Mouse (Mus musculus): Measurements from ENCODE around the gene Flrt2. TPM values are rescaled to one million over a fixed set of nuclear protein-coding genes. Genes with fewer than 3 reads are reported as not detected.

Flrt2 gene
- polyA plus RNA-seq, 1 experiment from 2014 or later, result 35.9 TPM

DNA sequence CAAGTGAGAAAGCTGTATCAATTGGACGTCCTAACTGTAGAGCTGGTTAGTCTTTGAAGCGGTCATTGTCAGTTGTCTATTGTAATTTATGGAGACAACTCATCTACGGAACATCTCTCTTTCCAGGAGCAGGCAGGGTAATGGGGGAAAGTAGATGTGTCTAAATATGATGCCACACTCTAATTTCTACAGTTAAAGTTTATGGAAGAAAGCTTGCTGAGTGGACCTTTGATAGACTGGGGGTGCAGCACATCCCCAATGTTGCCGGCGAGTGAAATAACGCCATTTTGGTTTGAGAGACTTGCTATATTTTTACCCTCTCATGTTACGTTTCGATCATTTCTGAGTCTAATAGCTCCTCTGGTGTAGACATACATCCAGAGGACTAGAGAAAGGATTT lies 2.5 kb downstream of the Flrt2 start:
- Histone ChIP-seq H3K27me3 (peaks cover 7% of the 10 kb centered on the region), H3K9ac (peak overlapping the region; percentile 75), H3K27ac (peak overlapping the region; percentile 97), H3K4me2 (peak overlapping the region; percentile 91), H3K4me3 (peak overlapping the region; percentile 79), H3K36me3 (no peaks in the 10 kb centered on the region), H3K9me3 (no peaks in the 10 kb centered on the region), H3K4me1 (peaks cover 32% of the 10 kb centered on the region)
- WGBS, result under 1% methylated on average over 8 of the region's 8 CpGs
- no peak for ATAC-seq (ENCODE audit: insufficient number of reproducible peaks, insufficient read depth, low FRiP score, low TSS enrichment, low read depth)

DNA sequence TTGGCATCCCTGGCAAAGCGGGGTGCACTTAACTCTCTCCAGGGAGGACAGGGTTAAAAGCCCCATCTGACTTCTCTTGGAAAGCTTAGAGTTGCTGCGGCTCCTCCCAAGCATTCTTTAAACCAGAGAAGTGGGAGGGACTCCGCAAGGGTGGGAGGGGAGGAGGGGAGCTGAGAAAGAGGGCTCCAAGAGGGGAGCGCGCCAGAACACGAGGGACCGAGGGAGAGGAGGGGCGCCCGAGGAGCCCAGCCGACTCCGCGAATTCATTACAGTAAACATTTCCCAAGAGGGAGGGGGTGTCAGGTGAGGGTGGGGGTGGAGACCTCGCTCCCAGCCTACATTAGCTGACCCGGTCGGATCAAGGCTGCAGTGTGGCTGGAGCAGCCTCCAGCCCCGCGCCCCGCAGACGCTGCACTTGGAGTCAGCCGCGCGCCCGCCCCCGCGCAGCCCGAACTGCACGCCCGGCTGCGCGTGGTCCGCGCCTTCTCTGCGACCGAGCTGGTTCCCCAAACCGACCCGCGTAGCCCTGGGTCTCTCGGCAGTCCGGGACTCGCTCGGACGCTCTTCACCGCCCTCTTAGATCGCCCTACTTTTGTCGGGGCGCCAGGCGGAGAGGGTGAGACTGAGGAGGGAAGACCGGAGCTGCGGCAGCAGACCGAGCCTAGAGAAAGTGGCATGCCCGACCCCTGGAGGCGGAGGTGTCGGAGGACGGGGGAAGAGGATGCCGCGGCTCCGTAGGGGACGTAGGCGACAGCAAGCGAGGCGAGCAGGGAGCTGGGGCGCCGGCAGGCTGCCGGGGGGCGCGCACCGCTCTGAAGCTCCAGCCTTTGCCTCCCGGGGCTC lies 3.2 kb downstream of the Flrt2 start:
- H3K4me1 ChIP-seq, result peaks cover 32% of the 10 kb centered on the region
- peak overlapping the region; percentile 91 for H3K4me2 ChIP-seq
- no peaks in the 10 kb centered on the region for H3K9me3 ChIP-seq
- H3K4me3 ChIP-seq, result peak overlapping the region; percentile 79
- ATAC-seq (ENCODE audit: insufficient number of reproducible peaks, insufficient read depth, low FRiP score, low TSS enrichment, low read depth), result peak; percentile 86
- H3K9ac ChIP-seq, result peak overlapping the region; percentile 89
- H3K36me3 ChIP-seq, result no peaks in the 10 kb centered on the region
- peak overlapping the region; percentile 97 for H3K27ac ChIP-seq
- peaks cover 7% of the 10 kb centered on the region for H3K27me3 ChIP-seq
- under 1% methylated on average over 67 of the region's 68 CpGs for WGBS

DNA sequence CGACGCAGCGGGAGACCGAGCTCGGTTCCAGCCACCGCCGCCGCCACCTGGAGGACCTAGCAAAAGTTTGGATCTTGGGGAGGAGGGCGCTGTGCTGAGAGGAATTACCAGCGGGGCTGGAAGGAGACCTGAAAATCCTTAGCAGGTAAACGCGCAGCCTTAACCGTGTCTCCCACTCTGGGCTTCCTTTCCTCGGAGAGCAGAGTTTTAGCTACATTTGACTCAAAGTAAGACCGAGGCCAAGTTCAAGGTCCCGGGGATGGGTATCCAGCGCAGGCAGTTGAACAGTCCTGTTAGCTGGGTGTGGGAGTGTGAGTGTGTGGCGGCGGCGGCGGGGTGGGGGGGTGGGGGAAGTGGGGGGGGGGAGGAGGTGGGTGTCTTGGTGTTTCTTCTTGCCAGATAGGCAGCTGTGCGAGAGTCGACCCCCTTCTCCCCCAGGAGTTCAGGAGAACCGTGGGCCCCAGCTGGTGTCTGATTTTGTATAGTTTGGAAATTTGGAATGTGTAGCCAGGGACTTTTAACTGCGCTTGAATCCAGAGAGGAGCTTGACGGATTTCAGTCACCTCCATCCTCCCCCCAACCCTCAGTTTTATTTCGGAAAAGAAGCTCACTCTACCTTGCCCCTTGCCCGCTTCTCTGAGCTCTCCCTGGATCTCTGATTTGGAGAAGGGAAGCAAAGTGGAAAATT lies 4.0 kb downstream of the Flrt2 start:
- Histone ChIP-seq H3K27ac (peak overlapping the region; percentile 97), H3K27me3 (peaks cover 7% of the 10 kb centered on the region), H3K9me3 (no peaks in the 10 kb centered on the region), H3K4me1 (peaks cover 30% of the 10 kb centered on the region), H3K36me3 (no peaks in the 10 kb centered on the region), H3K9ac (peak overlapping the region; percentile 89), H3K4me2 (peak overlapping the region; percentile 91), H3K4me3 (peak overlapping the region; percentile 79)
- ATAC-seq (ENCODE audit: insufficient number of reproducible peaks, insufficient read depth, low FRiP score, low TSS enrichment, low read depth), result no peak
- under 1% methylated on average over 24 of the region's 28 CpGs for WGBS

DNA sequence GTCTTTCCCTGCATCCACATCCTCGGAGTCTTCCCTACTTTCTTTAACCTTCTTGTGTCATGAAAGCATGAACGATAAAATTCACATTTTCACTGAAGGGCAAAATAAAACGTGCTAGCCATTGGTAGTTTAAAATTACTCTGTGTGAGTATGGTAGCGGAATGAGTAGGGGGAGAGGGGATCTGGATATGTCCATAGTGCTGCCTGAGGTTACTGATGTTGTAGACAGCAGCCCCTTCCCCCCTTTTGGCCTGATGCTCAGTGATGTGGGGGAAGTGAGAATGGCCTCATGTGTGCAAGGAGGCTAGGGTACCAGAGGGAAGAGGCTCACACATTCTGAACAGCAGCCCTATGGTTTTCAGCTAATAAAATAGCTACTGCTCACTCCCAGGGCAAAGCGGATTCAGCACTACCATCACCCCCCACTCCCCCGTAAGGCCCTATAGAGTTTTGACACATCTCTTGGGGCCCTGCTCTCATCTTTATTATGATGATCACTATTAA lies 4.5 kb downstream of the Flrt2 start:
- peak overlapping the region; percentile 79 for H3K4me3 ChIP-seq
- no peaks in the 10 kb centered on the region for H3K9me3 ChIP-seq
- peaks cover 7% of the 10 kb centered on the region for H3K27me3 ChIP-seq
- WGBS, result 4% methylated on average over 6 of the region's 6 CpGs
- peaks cover 26% of the 10 kb centered on the region for H3K4me1 ChIP-seq
- no peaks in the 10 kb centered on the region for H3K36me3 ChIP-seq
- H3K4me2 ChIP-seq, result peak overlapping the region; percentile 91
- peak overlapping the region; percentile 89 for H3K9ac ChIP-seq
- no peak for ATAC-seq (ENCODE audit: insufficient number of reproducible peaks, insufficient read depth, low FRiP score, low TSS enrichment, low read depth)
- 0 out of 2 replicates have a peak overlapping the region, but pooled peaks have one; percentile 44 for H3K27ac ChIP-seq

DNA sequence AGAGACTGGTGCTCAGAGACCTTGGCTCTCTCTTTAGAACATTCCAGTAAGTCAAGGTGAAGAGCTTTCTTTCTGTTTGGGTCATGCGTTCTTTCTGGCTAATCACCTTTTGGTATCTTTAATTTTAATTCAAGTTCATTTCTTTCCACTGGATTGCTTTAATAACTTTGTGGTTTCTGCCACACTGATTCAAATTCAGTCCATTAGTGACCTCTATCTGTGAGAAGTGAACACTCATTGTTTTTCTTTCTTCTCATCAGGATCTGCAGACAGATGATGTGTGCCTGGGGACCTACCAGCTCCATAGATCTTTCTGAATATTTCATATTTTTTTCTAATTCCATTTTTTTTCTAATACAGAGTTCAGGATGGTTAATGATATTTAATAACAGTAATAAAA lies 6.5 kb downstream of the Flrt2 start:
- Histone ChIP-seq H3K4me3 (peak overlapping the region; percentile 79), H3K27me3 (no peaks in the 10 kb centered on the region), H3K9ac (peak overlapping the region; percentile 89), H3K36me3 (no peaks in the 10 kb centered on the region), H3K4me1 (peaks cover 11% of the 10 kb centered on the region), H3K27ac (0 out of 2 replicates have a peak overlapping the region, but pooled peaks have one; percentile 18), H3K4me2 (peak overlapping the region; percentile 91), H3K9me3 (no peaks in the 10 kb centered on the region)
- WGBS, result 38% methylated on average over 1 of the region's 1 CpGs
- ATAC-seq (ENCODE audit: insufficient number of reproducible peaks, insufficient read depth, low FRiP score, low TSS enrichment, low read depth), result no peak

DNA sequence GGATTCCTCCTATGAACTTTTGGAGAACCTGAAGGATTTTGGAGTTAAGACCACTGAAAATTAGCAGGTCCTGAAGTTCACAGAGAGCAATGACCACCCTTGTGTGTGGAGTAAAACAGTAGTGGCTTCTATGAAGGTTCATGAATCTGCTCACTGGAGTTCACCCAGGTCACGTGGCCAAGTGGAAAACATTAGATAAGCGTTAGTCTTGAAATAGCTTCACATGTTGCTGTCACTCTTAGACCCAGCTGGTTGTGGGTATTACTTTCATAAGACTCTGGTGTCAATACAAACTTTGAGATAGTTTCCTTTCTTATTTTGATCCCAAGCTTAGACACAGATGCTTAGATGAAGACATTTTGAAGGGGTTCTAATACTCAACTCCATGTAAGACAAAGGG lies 8.7 kb downstream of the Flrt2 start:
- Histone ChIP-seq H3K27me3 (no peaks in the 10 kb centered on the region), H3K9ac (no peak overlapping the region), H3K36me3 (no peaks in the 10 kb centered on the region), H3K4me2 (no peak overlapping the region), H3K4me1 (peaks cover 6% of the 10 kb centered on the region), H3K27ac (no peak overlapping the region), H3K9me3 (no peaks in the 10 kb centered on the region), H3K4me3 (no peak overlapping the region)
- no peak for ATAC-seq (ENCODE audit: insufficient number of reproducible peaks, insufficient read depth, low FRiP score, low TSS enrichment, low read depth)
- 62% methylated on average over 2 of the region's 2 CpGs for WGBS

DNA sequence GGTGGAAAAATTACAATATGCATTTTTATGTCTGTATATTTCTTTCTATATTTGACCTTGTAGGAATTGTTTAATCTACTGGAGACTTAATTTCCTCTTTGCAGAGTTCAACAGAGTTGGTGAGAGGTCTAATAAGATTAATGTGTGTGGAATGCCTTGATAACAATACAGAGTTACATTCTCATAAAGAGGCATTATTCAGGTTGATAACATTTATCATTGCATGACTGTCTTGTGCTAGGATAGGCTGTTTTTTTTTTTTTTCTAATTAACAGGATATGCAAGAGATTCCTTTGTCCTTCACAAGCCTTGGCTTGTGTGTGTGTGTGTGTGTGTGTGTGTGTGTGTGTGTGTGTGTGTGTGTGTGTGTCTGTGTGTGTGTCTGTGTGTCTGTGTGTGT lies 9.6 kb downstream of the Flrt2 start:
- Histone ChIP-seq H3K27ac (no peak overlapping the region), H3K4me2 (no peak overlapping the region), H3K4me1 (peaks cover 6% of the 10 kb centered on the region), H3K9ac (no peak overlapping the region), H3K9me3 (no peaks in the 10 kb centered on the region), H3K4me3 (no peak overlapping the region), H3K27me3 (no peaks in the 10 kb centered on the region), H3K36me3 (no peaks in the 10 kb centered on the region)
- ATAC-seq (ENCODE audit: insufficient number of reproducible peaks, insufficient read depth, low FRiP score, low TSS enrichment, low read depth), result no peak

DNA sequence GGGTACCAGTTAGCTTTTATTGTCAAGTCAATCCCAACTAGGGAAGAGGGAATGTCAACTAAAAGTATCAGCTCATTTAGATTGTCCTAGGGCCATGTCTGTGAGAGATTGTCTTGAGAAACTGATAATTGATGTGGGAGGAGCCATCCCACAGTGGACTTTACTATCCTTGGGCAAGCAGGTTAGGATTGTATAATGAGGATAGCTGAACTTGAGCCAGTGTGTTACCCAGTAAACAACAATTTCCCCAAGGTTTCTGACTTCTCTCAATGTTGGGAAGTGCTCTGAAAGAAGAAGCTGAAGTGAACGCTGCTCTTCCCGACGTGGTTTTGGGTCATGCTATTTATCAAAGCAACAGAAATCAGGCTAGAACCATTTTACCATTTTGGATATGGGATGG lies 13.0 kb downstream of the Flrt2 start:
- no peak overlapping the region for H3K9ac ChIP-seq
- H3K4me1 ChIP-seq, result 0 out of 2 replicates have a peak, but pooled peaks cover 2% of the 10 kb centered on the region
- H3K9me3 ChIP-seq, result no peaks in the 10 kb centered on the region
- 90% methylated on average over 3 of the region's 3 CpGs for WGBS
- 0 out of 2 replicates have a peak, but pooled peaks cover 4% of the 10 kb centered on the region for H3K36me3 ChIP-seq
- H3K4me3 ChIP-seq, result no peak overlapping the region
- no peaks in the 10 kb centered on the region for H3K27me3 ChIP-seq
- ATAC-seq (ENCODE audit: insufficient number of reproducible peaks, insufficient read depth, low FRiP score, low TSS enrichment, low read depth), result no peak
- no peak overlapping the region for H3K4me2 ChIP-seq
- no peak overlapping the region for H3K27ac ChIP-seq

DNA sequence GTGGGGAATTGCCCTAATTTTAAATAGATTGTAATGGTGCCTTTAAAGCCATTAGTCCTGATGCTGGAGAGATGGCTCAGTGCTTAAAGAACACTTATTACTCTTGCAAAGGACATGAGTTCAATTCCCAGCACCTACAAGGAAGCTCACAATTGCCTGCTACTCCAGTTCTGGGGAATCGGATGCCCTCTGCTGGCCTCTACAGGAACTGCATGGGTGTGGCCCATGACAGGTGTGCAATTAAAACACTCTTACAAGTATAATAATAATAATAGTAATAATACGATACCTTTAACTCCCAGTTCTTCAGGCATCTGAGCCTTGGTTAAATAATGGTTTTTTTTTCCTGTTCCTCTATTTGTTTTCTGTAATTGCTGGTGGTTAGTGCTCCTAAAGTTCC lies 31.2 kb downstream of the Flrt2 start:
- no peak overlapping the region for H3K27ac ChIP-seq
- H3K9me3 ChIP-seq, result no peaks in the 10 kb centered on the region
- no peak for ATAC-seq (ENCODE audit: insufficient number of reproducible peaks, insufficient read depth, low FRiP score, low TSS enrichment, low read depth)
- H3K4me2 ChIP-seq, result no peak overlapping the region
- 94% methylated on average over 2 of the region's 2 CpGs for WGBS
- no peak overlapping the region for H3K4me3 ChIP-seq
- H3K9ac ChIP-seq, result no peak overlapping the region
- H3K36me3 ChIP-seq, result no peaks in the 10 kb centered on the region
- no peaks in the 10 kb centered on the region for H3K27me3 ChIP-seq
- H3K4me1 ChIP-seq, result no peaks in the 10 kb centered on the region

DNA sequence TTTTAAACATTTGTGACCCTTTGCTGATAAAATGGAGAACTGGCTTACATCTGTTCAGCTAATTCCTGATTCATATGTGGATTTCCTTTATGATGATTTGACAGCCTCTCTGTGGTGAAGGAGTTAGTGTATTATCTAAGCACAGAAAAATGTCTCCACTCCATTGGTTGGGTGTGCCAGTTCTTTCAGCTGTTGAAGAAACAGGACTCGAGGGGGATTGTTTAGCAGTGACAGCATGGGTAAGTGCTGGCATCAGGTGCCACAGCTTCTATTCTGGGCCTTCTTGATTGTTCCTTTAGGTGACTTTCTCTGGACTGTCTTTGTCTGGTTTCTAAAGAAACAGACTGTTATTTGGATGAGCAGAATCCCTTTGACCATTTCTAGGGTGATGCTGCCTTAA lies 42.0 kb downstream of the Flrt2 start:
- 66% methylated on average over 1 of the region's 1 CpGs for WGBS

DNA sequence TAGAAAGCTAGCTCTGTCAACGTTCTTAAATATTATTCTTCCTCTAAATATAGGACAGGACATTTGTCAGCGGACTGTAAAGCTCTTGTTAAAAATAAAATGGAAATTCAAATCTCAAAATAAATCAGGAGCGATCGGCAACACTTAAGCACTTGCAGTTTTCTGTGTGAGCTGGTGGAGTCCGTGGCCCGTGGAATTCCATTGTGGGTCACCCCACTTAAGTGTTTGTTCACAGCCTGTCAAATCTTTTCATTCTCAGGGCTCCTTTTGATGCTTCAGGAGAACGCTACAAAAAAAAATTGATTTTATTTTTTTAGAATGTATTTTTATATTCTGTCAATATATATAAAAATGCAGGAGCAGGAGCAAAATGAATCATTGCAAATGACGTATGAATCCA lies 45.5 kb downstream of the Flrt2 start:
- Histone ChIP-seq H3K4me3 (no peak overlapping the region), H3K9ac (no peak overlapping the region), H3K4me2 (no peak overlapping the region), H3K4me1 (peaks cover 17% of the 10 kb centered on the region; the same call in 1 of the 2 replicates), H3K27ac (no peak overlapping the region), H3K9me3 (no peaks in the 10 kb centered on the region), H3K36me3 (no peaks in the 10 kb centered on the region), H3K27me3 (no peaks in the 10 kb centered on the region)
- no peak for ATAC-seq (ENCODE audit: insufficient number of reproducible peaks, insufficient read depth, low FRiP score, low TSS enrichment, low read depth)
- WGBS, result 75% methylated on average over 8 of the region's 8 CpGs

More for the DNA sequence above, 42.0 kb downstream of the Flrt2 start:
- H3K4me3 ChIP-seq, result no peak overlapping the region
- H3K9me3 ChIP-seq, result no peaks in the 10 kb centered on the region
- H3K4me2 ChIP-seq, result no peak overlapping the region
- no peak for ATAC-seq (ENCODE audit: insufficient number of reproducible peaks, insufficient read depth, low FRiP score, low TSS enrichment, low read depth)
- H3K27me3 ChIP-seq, result no peaks in the 10 kb centered on the region
- H3K9ac ChIP-seq, result no peak overlapping the region
- no peaks in the 10 kb centered on the region for H3K36me3 ChIP-seq
- H3K4me1 ChIP-seq, result peaks cover 17% of the 10 kb centered on the region; the same call in 1 of the 2 replicates
- no peak overlapping the region for H3K27ac ChIP-seq
